ENCODE assay signal across 26 mouse cellular contexts in genomic region chr11:49654651-49655050, GRCm38 (mm10). TPM values are rescaled to one million over a fixed set of nuclear protein-coding genes. Genes with fewer than 3 reads are reported as not detected.
DNase-seq lines count a peak whose midpoint lies in the region; ATAC-seq lines count a peak whose summit lies in the region.
"Had no signal": no experiment of that assay in that cellular context is flagged by ENCODE, and none has a peak within 500 bp of the region (broad histone marks: within the 10 kb centered on the region; RNA-seq: fewer than 3 reads in every experiment).

No protein-coding gene starts in this region.

- no peak overlapping the region for H3K4me3 ChIP-seq in heart, embryonic 11.5 days (ENCODE audit: low read depth, low read length)
- H3K4me3 ChIP-seq in midbrain, embryonic 11.5 days (ENCODE audit: low read depth, low read length): no peak overlapping the region
- no peak overlapping the region for H3K4me3 ChIP-seq in midbrain, embryonic 13.5 days (replicated peaks)
- H3K4me3 ChIP-seq: embryonic facial prominence, embryonic 10.5 days; embryonic facial prominence, embryonic 12.5 days; forebrain, embryonic 13.5 days; forebrain, embryonic 15.5 days had no signal

- no peak overlapping the region for H3K9ac ChIP-seq in heart, embryonic 11.5 days (ENCODE audit: low read depth, low read length)
- no peak overlapping the region for H3K9ac ChIP-seq in midbrain, embryonic 11.5 days (ENCODE audit: low read length)
- H3K9ac ChIP-seq in midbrain, embryonic 13.5 days (replicated peaks): no peak overlapping the region
- H3K9ac ChIP-seq: embryonic facial prominence, embryonic 12.5 days; forebrain, embryonic 13.5 days; forebrain, embryonic 15.5 days had no signal

- no peaks in the 10 kb centered on the region for H3K27me3 ChIP-seq in heart, embryonic 11.5 days (ENCODE audit: control insufficient read depth, insufficient read depth, low read length)
- no peaks in the 10 kb centered on the region for H3K27me3 ChIP-seq in midbrain, embryonic 11.5 days (ENCODE audit: control insufficient read depth, insufficient read depth, low read length)
- H3K27me3 ChIP-seq in midbrain, embryonic 13.5 days: no peaks in the 10 kb centered on the region
- H3K27me3 ChIP-seq: embryonic facial prominence, embryonic 12.5 days; forebrain, embryonic 13.5 days; forebrain, embryonic 15.5 days; Patski had no signal

- peak; percentile 71 for DNase-seq in heart, adult 11 months
- peak; percentile 65 for DNase-seq in midbrain, embryonic 11.5 days (ENCODE audit: low spot score, missing footprints)
- peak; percentile 12 for DNase-seq in urinary bladder, adult 2 months (ENCODE audit: low spot score)
- no peak for DNase-seq in urinary bladder, postnatal 14 days (ENCODE audit: low spot score)
- DNase-seq: adrenal gland, adult 8-10 months; adrenal gland, postnatal 14 days; adrenal gland, postnatal 36 days; B cell, adult 2 months; cerebellum, adult 11-12 months; cerebellum, adult 2 months; cerebellum, adult 9-10 months; cerebellum, postnatal 10 days; cerebellum, postnatal 25 days had no signal

- no peak for ATAC-seq in heart, embryonic 11.5 days (replicated peaks; ENCODE audit: insufficient number of reproducible peaks, low FRiP score, low TSS enrichment)
- no peak for ATAC-seq in midbrain, embryonic 11.5 days (ENCODE audit: low FRiP score)
- ATAC-seq in midbrain, embryonic 13.5 days: no peak
- ATAC-seq: activated CD4-positive, CD25-positive, alpha-beta regulatory T cell, adult 4 months; CD4-positive, CD25-positive, alpha-beta regulatory T cell, adult 4 months; forebrain, embryonic 13.5 days; forebrain, embryonic 15.5 days; Patski had no signal

- H3K27ac ChIP-seq in heart, embryonic 11.5 days (ENCODE audit: low read depth, low read length): no peak overlapping the region
- no peak overlapping the region for H3K27ac ChIP-seq in midbrain, embryonic 11.5 days (ENCODE audit: low read depth, low read length)
- no peak overlapping the region for H3K27ac ChIP-seq in midbrain, embryonic 13.5 days
- H3K27ac ChIP-seq: embryonic facial prominence, embryonic 10.5 days; embryonic facial prominence, embryonic 12.5 days; forebrain, embryonic 13.5 days; forebrain, embryonic 15.5 days had no signal

- 91% methylated on average over 5 of the region's 5 CpGs for WGBS in heart, embryonic 11.5 days (ENCODE audit: insufficient replicate concordance)
- 89% methylated on average over 5 of the region's 5 CpGs for WGBS in midbrain, embryonic 11.5 days
- 88% methylated on average over 5 of the region's 5 CpGs for WGBS in midbrain, embryonic 13.5 days

- H3K4me2 ChIP-seq in heart, embryonic 11.5 days: no peak overlapping the region
- H3K4me2 ChIP-seq in midbrain, embryonic 11.5 days: no peak overlapping the region
- no peak overlapping the region for H3K4me2 ChIP-seq in midbrain, embryonic 13.5 days (replicated peaks)
- H3K4me2 ChIP-seq: embryonic facial prominence, embryonic 12.5 days; forebrain, embryonic 13.5 days; forebrain, embryonic 15.5 days had no signal

- H3K9me3 ChIP-seq in heart, embryonic 11.5 days (replicated peaks; ENCODE audit: control insufficient read depth, low read length): no peaks in the 10 kb centered on the region
- H3K9me3 ChIP-seq in midbrain, embryonic 11.5 days (ENCODE audit: control insufficient read depth, low read length): no peaks in the 10 kb centered on the region
- H3K9me3 ChIP-seq in midbrain, embryonic 13.5 days: no peaks in the 10 kb centered on the region
- H3K9me3 ChIP-seq: embryonic facial prominence, embryonic 10.5 days; forebrain, embryonic 15.5 days had no signal

- peaks cover 29% of the 10 kb centered on the region for H3K4me1 ChIP-seq in heart, embryonic 11.5 days (ENCODE audit: control insufficient read depth, insufficient read depth, low read length)
- no peaks in the 10 kb centered on the region for H3K4me1 ChIP-seq in midbrain, embryonic 11.5 days (ENCODE audit: control insufficient read depth, insufficient read depth, low read length)
- H3K4me1 ChIP-seq in midbrain, embryonic 13.5 days (replicated peaks): peaks cover 4% of the 10 kb centered on the region

- no peaks in the 10 kb centered on the region for H3K36me3 ChIP-seq in heart, embryonic 11.5 days (ENCODE audit: control insufficient read depth, insufficient read depth, low read length)
- no peaks in the 10 kb centered on the region for H3K36me3 ChIP-seq in midbrain, embryonic 11.5 days (ENCODE audit: control insufficient read depth, insufficient read depth, low read length)
- H3K36me3 ChIP-seq in midbrain, embryonic 13.5 days: no peaks in the 10 kb centered on the region
- H3K36me3 ChIP-seq: embryonic facial prominence, embryonic 10.5 days; embryonic facial prominence, embryonic 12.5 days; forebrain, embryonic 15.5 days; G1E had no signal

RNA-seq across cellular contexts. Expression of gene Scgb3a1, which starts 8.8 kb away (rescaled TPM):
- polyA plus RNA-seq in heart, embryonic 11.5 days (2014; fragmentation: Nextera tagmentation; extraction: Ambion mirVana): 0.86 and 1.1 TPM in 2 replicates
- not detected in 2 replicates for polyA plus RNA-seq in midbrain, embryonic 11.5 days (2014; fragmentation: Nextera tagmentation; extraction: Ambion mirVana)
- polyA plus RNA-seq in midbrain, embryonic 13.5 days (2015; fragmentation: Nextera tagmentation; extraction: Ambion mirVana): not detected in 2 replicates
- polyA plus RNA-seq in urinary bladder, adult 2 months (2012; rRNA removed): 0.19 and 0.26 TPM in 2 replicates
- polyA plus RNA-seq: cerebellum, adult 2 months; cortical plate, adult 2 months; embryonic facial prominence, embryonic 10.5 days; embryonic facial prominence, embryonic 12.5 days; embryonic facial prominence, embryonic 14.5 days; forebrain, embryonic 11.5 days; forebrain, embryonic 13.5 days; forebrain, embryonic 15.5 days; G1E; Patski had no signal

RNA-seq across cellular contexts. Expression of gene Flt4, which starts 45.6 kb away (rescaled TPM):
- 6.3 and 7.6 TPM in 2 replicates for polyA plus RNA-seq in heart, embryonic 11.5 days (2014; fragmentation: Nextera tagmentation; extraction: Ambion mirVana)
- 2.4 and 2.6 TPM in 2 replicates for polyA plus RNA-seq in midbrain, embryonic 11.5 days (2014; fragmentation: Nextera tagmentation; extraction: Ambion mirVana)
- 1.2 and 1.8 TPM in 2 replicates for polyA plus RNA-seq in midbrain, embryonic 13.5 days (2015; fragmentation: Nextera tagmentation; extraction: Ambion mirVana)
- polyA plus RNA-seq in urinary bladder, adult 2 months (2012; rRNA removed): 4.2 and 6.3 TPM in 2 replicates
- polyA plus RNA-seq: activated CD4-positive, CD25-positive, alpha-beta regulatory T cell, adult 4 months; CD4-positive, CD25-positive, alpha-beta regulatory T cell, adult 4 months had no signal

RNA-seq across cellular contexts. Expression of gene Cnot6, which starts 57.9 kb away (rescaled TPM):
- polyA plus RNA-seq in heart, embryonic 11.5 days (2014; fragmentation: Nextera tagmentation; extraction: Ambion mirVana): 35.5 and 38.7 TPM in 2 replicates
- 55.9 and 60.1 TPM in 2 replicates for polyA plus RNA-seq in midbrain, embryonic 11.5 days (2014; fragmentation: Nextera tagmentation; extraction: Ambion mirVana)
- polyA plus RNA-seq in midbrain, embryonic 13.5 days (2015; fragmentation: Nextera tagmentation; extraction: Ambion mirVana): 65.6 and 65.8 TPM in 2 replicates
- 27.7 and 29.9 TPM in 2 replicates for polyA plus RNA-seq in urinary bladder, adult 2 months (2012; rRNA removed)
